Mouse (Mus musculus) thymus, adult 2 months (tissue): ENCODE data around the gene Cdh22.

Experiments
- CTCF ChIP-seq: fragments of 200-500 bp; IDR thresholded peaks from 2 replicates; pipeline ENCODE4 v1.5.1; 2012; ENCODE audit warnings: mild to moderate bottlenecking, control low read depth, low read length, moderate library complexity, borderline replicate concordance; ENCODE audit not compliant: control insufficient read depth, poor library complexity, insufficient read depth; ENCODE audit errors: extremely low read depth
- POLR2A ChIP-seq: fragments of 200-500 bp; IDR thresholded peaks from 2 replicates; pipeline ENCODE4 v1.6.1; 2012; ENCODE audit warnings: mild to moderate bottlenecking, low read length, control low read depth, moderate library complexity; ENCODE audit not compliant: control insufficient read depth, poor library complexity, insufficient read depth; ENCODE audit errors: extremely low read depth

GRCm38 (mm10) chr2:165089470-165089869 lies 145.2 kb downstream of the Cdh22 start:
- no peak for TF ChIP-seq CTCF
- no peak for TF ChIP-seq POLR2A
